In the genomic region with DNA sequence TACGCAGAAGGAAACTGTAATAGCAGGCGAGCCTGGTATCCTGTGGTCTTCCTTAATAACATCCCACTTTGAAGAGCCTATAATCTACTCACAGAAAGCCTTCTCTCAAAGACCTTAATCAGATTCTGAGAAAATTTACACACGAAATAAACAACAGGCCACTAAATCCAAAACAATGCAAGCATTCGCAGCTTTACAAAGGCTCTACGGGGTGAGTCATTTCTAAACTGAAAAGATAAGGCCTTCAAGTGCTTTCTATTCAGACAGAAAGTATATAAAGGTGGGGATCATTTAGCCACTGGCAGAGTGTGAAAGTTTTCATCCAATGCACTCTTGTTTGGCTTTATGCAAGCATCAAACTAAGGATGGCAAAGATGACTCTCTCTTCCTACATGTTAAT, we compare ENCODE assay signal across 31 mouse cellular contexts. TPM values are rescaled to one million over a fixed set of nuclear protein-coding genes. Genes with fewer than 3 reads are reported as not detected.
DNase-seq lines count a peak whose midpoint lies in the region; ATAC-seq and TF ChIP-seq lines count a peak whose summit lies in the region.
"Had no signal": no experiment of that assay in that cellular context is flagged by ENCODE, and none has a peak within 500 bp of the region (broad histone marks: within the 10 kb centered on the region; RNA-seq: fewer than 3 reads in every experiment).

A gene (plus strand): TSS at position 301 of the 400 bp plus-strand sequence.

- TF ChIP-seq POLR2A in CH12.LX (IDR thresholded peaks at IDR 0.05; ENCODE audit: low read depth, low read length) = no peak

- H3K4me3 ChIP-seq in forebrain, embryonic 13.5 days = no peak within 1 kb of the TSS
- H3K4me3 ChIP-seq in forebrain, embryonic 16.5 days (replicated peaks; ENCODE audit: low read length) = no peak within 1 kb of the TSS
- no peak within 1 kb of the TSS for H3K4me3 ChIP-seq in midbrain, embryonic 13.5 days (replicated peaks)
- no peak within 1 kb of the TSS for H3K4me3 ChIP-seq in midbrain, postnatal 0 days (ENCODE audit: low read depth, low read length)
- H3K4me3 ChIP-seq in CH12.LX (replicated peaks in 1 of 3; ENCODE audit: low read depth in 2 of 3, low read length in 2 of 3, poor library complexity in 1 of 3) = no peak within 1 kb of the TSS
- H3K4me3 ChIP-seq: embryonic facial prominence, embryonic 10.5 days; embryonic facial prominence, embryonic 13.5 days; erythroblast, embryonic 14.5 days; heart, adult 2 months; heart, embryonic 10.5 days; heart, embryonic 13.5 days; intestine, embryonic 15.5 days had no signal

- no peaks in the 10 kb centered on the region for H3K9me3 ChIP-seq in forebrain, embryonic 13.5 days (replicated peaks)
- no peaks in the 10 kb centered on the region for H3K9me3 ChIP-seq in forebrain, embryonic 16.5 days (ENCODE audit: control insufficient read depth, low read length)
- no peaks in the 10 kb centered on the region for H3K9me3 ChIP-seq in midbrain, embryonic 13.5 days
- no peaks in the 10 kb centered on the region for H3K9me3 ChIP-seq in midbrain, postnatal 0 days (ENCODE audit: low read length)
- no peaks in the 10 kb centered on the region for H3K9me3 ChIP-seq in CH12.LX (replicated peaks; ENCODE audit: low read length)
- H3K9me3 ChIP-seq: embryonic facial prominence, embryonic 10.5 days; embryonic facial prominence, embryonic 13.5 days; G1E; heart, embryonic 10.5 days; heart, embryonic 13.5 days; intestine, embryonic 15.5 days had no signal

- 18% methylated on average over 5 of the region's 5 CpGs for WGBS in forebrain, embryonic 13.5 days
- WGBS in forebrain, embryonic 16.5 days = 14% methylated on average over 5 of the region's 5 CpGs
- 23% methylated on average over 5 of the region's 5 CpGs for WGBS in midbrain, embryonic 13.5 days
- WGBS in midbrain, postnatal 0 days = 33% methylated on average over 5 of the region's 5 CpGs

- dilution Hi-C loops in CH12.LX (cut with MboI; ENCODE audit: extremely low pct_ligation_motif_present, extremely low pct_unique_long_range_greater_than_20kb, low sequenced_read_pairs) = no loop called here

- H3K4me2 ChIP-seq in forebrain, embryonic 13.5 days = no peak within 1 kb of the TSS
- H3K4me2 ChIP-seq in forebrain, embryonic 16.5 days (ENCODE audit: low read length) = no peak within 1 kb of the TSS
- H3K4me2 ChIP-seq in midbrain, embryonic 13.5 days (replicated peaks) = no peak within 1 kb of the TSS
- H3K4me2 ChIP-seq in midbrain, postnatal 0 days (ENCODE audit: low read depth, low read length, poor library complexity, severe bottlenecking) = no peak within 1 kb of the TSS
- H3K4me2 ChIP-seq in CH12.LX (ENCODE audit: insufficient read depth, low read depth, poor library complexity, severe bottlenecking) = no peak within 1 kb of the TSS
- H3K4me2 ChIP-seq: embryonic facial prominence, embryonic 13.5 days; heart, embryonic 13.5 days; hindbrain, embryonic 14.5 days; intestine, embryonic 15.5 days had no signal

- ATAC-seq in forebrain, embryonic 13.5 days = no peak
- no peak for ATAC-seq in forebrain, embryonic 16.5 days
- ATAC-seq in midbrain, embryonic 13.5 days = no peak
- ATAC-seq in midbrain, postnatal 0 days (ENCODE audit: low FRiP score) = no peak
- no peak for ATAC-seq in inflammation-experienced regulatory T-cells, adult 6 months
- ATAC-seq: hindbrain, postnatal 0 days; intestine, embryonic 15.5 days had no signal

- H3K27me3 ChIP-seq in forebrain, embryonic 13.5 days = no peaks in the 10 kb centered on the region
- no peaks in the 10 kb centered on the region for H3K27me3 ChIP-seq in forebrain, embryonic 16.5 days (replicated peaks; ENCODE audit: control insufficient read depth, insufficient read depth, low read length)
- H3K27me3 ChIP-seq in midbrain, embryonic 13.5 days = no peaks in the 10 kb centered on the region
- no peaks in the 10 kb centered on the region for H3K27me3 ChIP-seq in midbrain, postnatal 0 days (ENCODE audit: insufficient read depth, low read length)
- no peaks in the 10 kb centered on the region for H3K27me3 ChIP-seq in CH12.LX (replicated peaks)
- H3K27me3 ChIP-seq: embryonic facial prominence, embryonic 13.5 days; heart, embryonic 13.5 days; intestine, embryonic 15.5 days had no signal

- H3K79me2 ChIP-seq in CH12.LX (replicated peaks; ENCODE audit: control insufficient read depth, extremely low read depth, insufficient read depth, poor library complexity, severe bottlenecking) = no peaks in the 10 kb centered on the region

- H3K36me3 ChIP-seq in forebrain, embryonic 13.5 days (ENCODE audit: poor library complexity, severe bottlenecking) = no peaks in the 10 kb centered on the region
- no peaks in the 10 kb centered on the region for H3K36me3 ChIP-seq in forebrain, embryonic 16.5 days (ENCODE audit: control insufficient read depth, insufficient read depth)
- no peaks in the 10 kb centered on the region for H3K36me3 ChIP-seq in midbrain, embryonic 13.5 days
- H3K36me3 ChIP-seq in midbrain, postnatal 0 days (ENCODE audit: insufficient read depth, low read length) = no peaks in the 10 kb centered on the region
- H3K36me3 ChIP-seq in CH12.LX (replicated peaks in 1 of 2; ENCODE audit: control insufficient read depth in 1 of 2, insufficient read depth in 1 of 2, low read length in 1 of 2) = peaks cover 5 to 27% of the 10 kb centered on the region in 2 experiments

- H3K9ac ChIP-seq in forebrain, embryonic 13.5 days = no peak within 1 kb of the TSS
- no peak within 1 kb of the TSS for H3K9ac ChIP-seq in forebrain, embryonic 16.5 days (replicated peaks; ENCODE audit: low read depth, low read length)
- H3K9ac ChIP-seq in midbrain, embryonic 13.5 days (replicated peaks) = no peak within 1 kb of the TSS
- no peak within 1 kb of the TSS for H3K9ac ChIP-seq in midbrain, postnatal 0 days (replicated peaks; ENCODE audit: low read length, poor library complexity, severe bottlenecking)
- no peak within 1 kb of the TSS for H3K9ac ChIP-seq in CH12.LX (ENCODE audit: insufficient read depth, low read depth)
- H3K9ac ChIP-seq: embryonic facial prominence, embryonic 13.5 days; heart, embryonic 13.5 days; hindbrain, embryonic 14.5 days; intestine, embryonic 15.5 days had no signal

- peaks cover 4% of the 10 kb centered on the region; the same call in 1 of the 2 replicates for H3K4me1 ChIP-seq in forebrain, embryonic 13.5 days
- H3K4me1 ChIP-seq in forebrain, embryonic 16.5 days (replicated peaks; ENCODE audit: control insufficient read depth, insufficient read depth, low read length) = no peaks in the 10 kb centered on the region
- no peaks in the 10 kb centered on the region for H3K4me1 ChIP-seq in midbrain, embryonic 13.5 days (replicated peaks)
- H3K4me1 ChIP-seq in midbrain, postnatal 0 days (ENCODE audit: insufficient read depth, low read length) = no peaks in the 10 kb centered on the region
- H3K4me1 ChIP-seq in CH12.LX (ENCODE audit: control insufficient read depth in 1 of 2, insufficient read depth in 2 of 2) = no peaks in the 10 kb centered on the region
- H3K4me1 ChIP-seq: embryonic facial prominence, embryonic 10.5 days; embryonic facial prominence, embryonic 13.5 days; heart, embryonic 10.5 days; heart, embryonic 13.5 days; intestine, embryonic 15.5 days had no signal

- in situ Hi-C loops in CH12.LX (cut with MboI; ENCODE audit: low pct_ligation_motif_present, low pct_unique_long_range_greater_than_20kb, low sequenced_read_pairs) = no loop called here

- no peak within 1 kb of the TSS for H3K27ac ChIP-seq in forebrain, embryonic 13.5 days
- H3K27ac ChIP-seq in forebrain, embryonic 16.5 days (ENCODE audit: low read length) = no peak within 1 kb of the TSS
- H3K27ac ChIP-seq in midbrain, embryonic 13.5 days = no peak within 1 kb of the TSS
- no peak within 1 kb of the TSS for H3K27ac ChIP-seq in midbrain, postnatal 0 days (ENCODE audit: low read depth, low read length)
- no peak within 1 kb of the TSS for H3K27ac ChIP-seq in CH12.LX (ENCODE audit: insufficient read depth, low read depth)
- H3K27ac ChIP-seq: embryonic facial prominence, embryonic 10.5 days; embryonic facial prominence, embryonic 13.5 days; heart, adult 2 months; heart, embryonic 10.5 days; heart, embryonic 13.5 days; hindbrain, embryonic 14.5 days; hindbrain, postnatal 0 days; intestine, embryonic 15.5 days had no signal

- no peak for DNase-seq in midbrain, postnatal 0 days (ENCODE audit: low spot score)
- no peak for DNase-seq in CH12.LX (ENCODE audit: extremely low read depth)
- DNase-seq: adrenal gland, adult 2 months; adrenal gland, postnatal 14 days; cerebellum, adult 11-12 months; cerebellum, adult 8-10 months; cerebellum, postnatal 10 days; cerebellum, postnatal 36 days; embryo, embryonic 11 days; gastrocnemius, postnatal 10 days; gastrocnemius, postnatal 36 days; heart, adult 2 months; heart, postnatal 14 days; heart, postnatal 4 days; kidney, adult 11 months had no signal

- no peak for TF ChIP-seq EP300 in CH12.LX (IDR thresholded peaks at IDR 0.05; ENCODE audit: low read length)

- no peak for TF ChIP-seq CTCF in midbrain, postnatal 0 days (IDR thresholded peaks at IDR 0.05)
- TF ChIP-seq CTCF in CH12.LX (conservative IDR thresholded peaks at IDR 0.05 in 1 of 2, IDR thresholded peaks at IDR 0.05 in 1 of 2; ENCODE audit: low read depth in 2 of 2, low read length in 2 of 2) = no peak

- TF ChIP-seq RAD21 in CH12.LX (IDR thresholded peaks at IDR 0.05; ENCODE audit: low read depth, low read length) = no peak

TF ChIP-seq in CH12.LX, 34 proteins besides CTCF, POLR2A, EP300 and RAD21:
- TF ChIP-seq JUND (conservative IDR thresholded peaks at IDR 0.05; ENCODE audit: low read depth, low read length) = 0 out of 2 replicates have a peak, but pooled peaks have one; percentile 23
- TF ChIP-seq ZMIZ1 (IDR thresholded peaks at IDR 0.05; ENCODE audit: low read depth, low read length) = no peak

RNA-seq across cellular contexts. Expression of the gene that starts here (rescaled TPM):
- 3.4 and 12.2 TPM in 2 replicates for polyA plus RNA-seq in forebrain, embryonic 13.5 days (2015; fragmentation: Nextera tagmentation; extraction: Ambion mirVana)
- 6.9 TPM in 1 of 2 replicates, not detected in the other for polyA plus RNA-seq in forebrain, embryonic 16.5 days (2015; fragmentation: Nextera tagmentation; extraction: Ambion mirVana)
- 12.2 and 43.4 TPM in 2 replicates for polyA plus RNA-seq in midbrain, embryonic 13.5 days (2015; fragmentation: Nextera tagmentation; extraction: Ambion mirVana)
- total RNA-seq in midbrain, postnatal 0 days (2014; rRNA removed) = 1.9 and 5.0 TPM in 2 replicates
- polyA plus RNA-seq in midbrain, postnatal 0 days (2015; fragmentation: Nextera tagmentation; extraction: Ambion mirVana) = 33.3 and 69.0 TPM in 2 replicates
- 0.17 TPM in 1 of 2 replicates, not detected in the other for total RNA-seq in CH12.LX (2012; rRNA removed)
- not detected in 2 replicates for total RNA-seq in CH12.LX (2014; rRNA removed)
- polyA plus RNA-seq in CH12.LX (2012; ENCODE audit: insufficient read length, low read depth) = 0.41 TPM in 1 of 2 replicates, not detected in the other
- under 1 TPM in 1 of 3 experiments, not detected in 2; 0.55 TPM for polyA plus RNA-seq in inflammation-experienced regulatory T-cells, adult 6 months (2017; shearing (Covaris generic))
- total RNA-seq: adrenal gland, adult 2 months; adrenal gland, postnatal 14 days; adrenal gland, postnatal 4 days; gastrocnemius, adult 18-20 months; gastrocnemius, postnatal 10 days; gastrocnemius, postnatal 36 days; granulocyte monocyte progenitor cell, adult 5-6 weeks; heart, adult 2 months; heart, postnatal 14 days; heart, postnatal 4 days; hindbrain, postnatal 0 days had no signal
- polyA plus RNA-seq: adrenal gland, adult 2 months; erythroblast, embryonic 14.5 days; G1E; heart, adult 2 months had no signal
